Mouse (Mus musculus) mammary gland, adult 2 months (tissue): ENCODE measurements around the gene Zranb1. TPM values are rescaled to one million over a fixed set of nuclear protein-coding genes. Genes with fewer than 3 reads are reported as not detected.

Experiments
- polyA plus RNA-seq: library from polyadenylated mRNA; depleted of rRNA; stranded (reverse); fragments of >200 nt; gene quantifications from 2 replicates; pipeline ENCODE4 v1.2.3, GENCODE M21; 2012; ENCODE audit warnings: low replicate concordance; rRNA removed

Gene Zranb1
- polyA plus RNA-seq = 4.7 and 13.2 TPM in 2 replicates

GRCm38 (mm10) chr7:132930850-132931559 is at the start of gene Zranb1:
Zranb1 (plus strand) TSS chr7:132931142.

Other genes with a start within 250 kb of the Zranb1 start
- 56.1 and 82.8 TPM in 2 replicates for gene Fam53b, start 117.3 kb upstream of the Zranb1 start, polyA plus RNA-seq
- gene Eef1akmt2, start 78.5 kb upstream of the Zranb1 start, polyA plus RNA-seq = 3.7 and 4.6 TPM in 2 replicates
- 7.6 and 16.5 TPM in 2 replicates for gene Abraxas2, start 71.9 kb upstream of the Zranb1 start, polyA plus RNA-seq
- 36.9 and 69.7 TPM in 2 replicates for gene Fgfr2, start 192.2 kb downstream of the Zranb1 start, polyA plus RNA-seq
- gene Ctbp2, start 193.2 kb downstream of the Zranb1 start, polyA plus RNA-seq = 37.7 and 40.6 TPM in 2 replicates